Mouse (Mus musculus): ENCODE measurements at regions not wholly inside any gene's neighbourhood (a gene's known extent, or its start where the extent isn't known, plus 50 kb on each side); places are given as distances from the start of the nearest gene placed in this dataset.
"Not testable (repeated sequence)": the region's sequence is repeated elsewhere in the genome, so short reads cannot be mapped to it uniquely, and the experiment has no call there.

DNA sequence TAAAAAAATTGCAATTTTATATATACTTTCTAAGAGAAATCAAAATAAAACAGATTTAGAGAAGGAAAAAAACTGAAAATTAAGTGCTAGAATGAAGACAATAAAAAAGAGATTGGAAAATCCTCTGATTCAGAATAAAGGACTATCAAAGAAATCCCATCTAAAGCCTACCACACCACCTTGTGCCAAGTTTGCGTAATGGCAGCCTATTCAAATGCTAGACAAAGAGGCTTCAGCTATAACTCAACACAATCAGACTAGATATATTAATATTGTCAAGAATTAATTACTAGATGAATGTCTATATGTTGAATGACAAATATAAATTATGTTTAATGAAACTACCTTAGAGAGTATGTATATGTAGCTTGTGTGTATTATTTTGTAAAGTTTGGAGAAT lies 221.9 kb upstream of the Ascc3 start:
- peak; percentile 36 to 38 for DNase-seq (ENCODE audit: low spot score in 2 of 2)

DNA sequence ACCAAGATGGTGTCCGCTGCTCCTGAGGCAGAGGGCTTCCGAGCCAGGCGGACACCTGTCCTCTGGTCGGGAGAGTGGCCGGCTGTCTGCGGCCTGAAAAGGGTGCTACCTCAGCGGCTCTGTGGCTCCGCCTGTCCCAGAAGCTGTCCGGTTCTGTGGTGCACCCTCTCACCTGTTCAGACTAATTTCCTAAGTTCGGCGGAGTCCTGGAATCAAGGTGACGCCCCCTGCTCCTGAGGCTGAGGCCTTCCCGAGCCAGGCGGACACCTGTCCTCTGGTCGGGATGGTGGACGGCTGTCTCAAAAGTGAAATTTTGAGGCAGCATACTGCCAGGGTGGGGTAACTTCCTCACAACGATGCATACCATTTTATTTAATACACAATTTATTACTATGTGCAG lies 199.9 kb upstream of the Ascc3 start:
- DNase-seq (ENCODE audit: low spot score in 2 of 2) = not testable (repeated sequence)
